In genomic region chr4:133372278-133372665, GRCm38 (mm10) we compare ENCODE assay signal across 8 mouse cellular contexts. TPM values are rescaled to one million over a fixed set of nuclear protein-coding genes. Genes with fewer than 3 reads are reported as not detected.
DNase-seq lines count a peak whose midpoint lies in the region; ATAC-seq and TF ChIP-seq lines count a peak whose summit lies in the region.

No protein-coding gene starts in this region.

- intact Hi-C loops in heart, adult 2 months (cut with DNase I) = no loop called here
- intact Hi-C loops in left cerebral cortex, postnatal 10 days (cut with DNase I) = no loop called here

- H3K9me3 ChIP-seq in hindbrain, embryonic 12.5 days (replicated peaks) = no peaks in the 10 kb centered on the region
- no peaks in the 10 kb centered on the region for H3K9me3 ChIP-seq in midbrain, embryonic 13.5 days

- H3K79me2 ChIP-seq in heart, adult 2 months (replicated peaks; ENCODE audit: control insufficient read depth, insufficient read depth, low read length) = peaks cover 7% of the 10 kb centered on the region; the same call in 1 of the 2 replicates

- H3K36me3 ChIP-seq in heart, adult 2 months (ENCODE audit: control insufficient read depth, insufficient read depth, low read length) = 0 out of 2 replicates have a peak, but pooled peaks cover 3% of the 10 kb centered on the region
- no peaks in the 10 kb centered on the region for H3K36me3 ChIP-seq in hindbrain, embryonic 12.5 days
- no peaks in the 10 kb centered on the region for H3K36me3 ChIP-seq in midbrain, embryonic 13.5 days

- ATAC-seq in hindbrain, embryonic 12.5 days (ENCODE audit: low FRiP score) = no peak
- no peak for ATAC-seq in midbrain, embryonic 13.5 days

- peak overlapping the region; percentile 95 for H3K4me3 ChIP-seq in heart, adult 2 months
- peak overlapping the region; percentile 58; the same call in 1 of the 2 replicates for H3K4me3 ChIP-seq in hindbrain, embryonic 12.5 days
- peak overlapping the region; percentile 90 for H3K4me3 ChIP-seq in midbrain, embryonic 13.5 days (replicated peaks)

- TF ChIP-seq EP300 in heart, adult 2 months (IDR thresholded peaks at IDR 0.05; ENCODE audit: insufficient read depth, low read depth, low read length) = no peak

- TF ChIP-seq POLR2A in heart, adult 2 months (IDR thresholded peaks at IDR 0.05; ENCODE audit: insufficient read depth, low read depth, low read length) = no peak

- H3K4me2 ChIP-seq in hindbrain, embryonic 12.5 days (replicated peaks) = peak overlapping the region; percentile 73
- peak overlapping the region; percentile 83 for H3K4me2 ChIP-seq in midbrain, embryonic 13.5 days (replicated peaks)

- peak overlapping the region; percentile 69 for H3K27ac ChIP-seq in heart, adult 2 months
- H3K27ac ChIP-seq in hindbrain, embryonic 12.5 days = no peak overlapping the region
- no peak overlapping the region for H3K27ac ChIP-seq in midbrain, embryonic 13.5 days

- H3K27me3 ChIP-seq in heart, adult 2 months (ENCODE audit: control insufficient read depth, insufficient read depth, low read length) = no peaks in the 10 kb centered on the region
- H3K27me3 ChIP-seq in hindbrain, embryonic 12.5 days = no peaks in the 10 kb centered on the region
- H3K27me3 ChIP-seq in midbrain, embryonic 13.5 days = no peaks in the 10 kb centered on the region

- DNase-seq in heart, adult 2 months = peak in 1 of 2 experiments; percentile 29
- DNase-seq in heart, postnatal 4 days = no peak
- DNase-seq in ZHBTc4 (ENCODE audit: low read depth, low spot score) = peak; percentile 2
- DNase-seq in embryo, embryonic 9.5 days (ENCODE audit: extremely low spot score) = no peak
- DNase-seq in right cerebral cortex, postnatal 14 days = no peak
- DNase-seq in left cerebral cortex, postnatal 10 days (ENCODE audit: extremely low spot score in 1 of 2, low spot score in 2 of 2) = no peak

- H3K9ac ChIP-seq in heart, adult 2 months (ENCODE audit: low read depth, low read length) = peak overlapping the region; percentile 52
- H3K9ac ChIP-seq in hindbrain, embryonic 12.5 days = 0 out of 2 replicates have a peak overlapping the region, but pooled peaks have one; percentile 35
- peak overlapping the region; percentile 52 for H3K9ac ChIP-seq in midbrain, embryonic 13.5 days (replicated peaks)

- H3K4me1 ChIP-seq in heart, adult 2 months (ENCODE audit: control insufficient read depth, insufficient read depth, low read length) = peaks cover 13% of the 10 kb centered on the region
- H3K4me1 ChIP-seq in hindbrain, embryonic 12.5 days = peaks cover 52% of the 10 kb centered on the region
- peaks cover 59% of the 10 kb centered on the region for H3K4me1 ChIP-seq in midbrain, embryonic 13.5 days (replicated peaks)

- 14% methylated on average over 6 of the region's 6 CpGs for WGBS in heart, adult 2 months
- 73% methylated on average over 6 of the region's 6 CpGs for WGBS in hindbrain, embryonic 12.5 days
- 80% methylated on average over 6 of the region's 6 CpGs for WGBS in midbrain, embryonic 13.5 days

- no peak for TF ChIP-seq CTCF in heart, adult 2 months (IDR thresholded peaks at IDR 0.05)

RNA-seq across cellular contexts. Expression of gene Slc9a1, which starts 2.8 kb away (rescaled TPM):
- total RNA-seq in heart, adult 2 months (2021) = 10 to 100 TPM; 17.0 to 17.4 TPM
- 21.4 and 21.5 TPM in 2 replicates for polyA plus RNA-seq in heart, adult 2 months (2012; rRNA removed)
- 10 to 100 TPM; 21.1 to 24.4 TPM for total RNA-seq in heart, postnatal 4 days (2021)
- 8.4 and 9.5 TPM in 2 replicates for polyA plus RNA-seq in hindbrain, embryonic 12.5 days (2016; fragmentation: Nextera tagmentation; extraction: Ambion mirVana)
- 6.8 and 7.9 TPM in 2 replicates for polyA plus RNA-seq in midbrain, embryonic 13.5 days (2015; fragmentation: Nextera tagmentation; extraction: Ambion mirVana)
- total RNA-seq in left cerebral cortex, postnatal 10 days (2021) = 10 to 100 TPM; 37.3 to 40.9 TPM

RNA-seq across cellular contexts. Expression of gene Wdtc1, which starts 19.0 kb away (rescaled TPM):
- total RNA-seq in heart, adult 2 months (2021) = 10 to 100 TPM; 73.6 to 96.1 TPM
- 61.8 and 65.1 TPM in 2 replicates for polyA plus RNA-seq in heart, adult 2 months (2012; rRNA removed)
- 10 to 100 TPM; 46.9 to 47.9 TPM for total RNA-seq in heart, postnatal 4 days (2021)
- polyA plus RNA-seq in hindbrain, embryonic 12.5 days (2016; fragmentation: Nextera tagmentation; extraction: Ambion mirVana) = 25.5 and 27.8 TPM in 2 replicates
- 18.2 and 21.8 TPM in 2 replicates for polyA plus RNA-seq in midbrain, embryonic 13.5 days (2015; fragmentation: Nextera tagmentation; extraction: Ambion mirVana)
- 10 to 100 TPM; 48.7 to 49.0 TPM for total RNA-seq in left cerebral cortex, postnatal 10 days (2021)
